Mouse (Mus musculus) mammary gland, adult 2 months (tissue): Measurements from ENCODE around the gene Rbp1. TPM values are rescaled to one million over a fixed set of nuclear protein-coding genes. Genes with fewer than 3 reads are reported as not detected.

ENCODE experiments used
- polyA plus RNA-seq: library from polyadenylated mRNA; depleted of rRNA; stranded (reverse); fragments of >200 nt; gene quantifications from 2 replicates; pipeline ENCODE4 v1.2.3, GENCODE M21; 2012; ENCODE audit warnings: low replicate concordance; rRNA removed

Rbp1 gene
- polyA plus RNA-seq = 6.7 and 7.6 TPM in 2 replicates

DNA sequence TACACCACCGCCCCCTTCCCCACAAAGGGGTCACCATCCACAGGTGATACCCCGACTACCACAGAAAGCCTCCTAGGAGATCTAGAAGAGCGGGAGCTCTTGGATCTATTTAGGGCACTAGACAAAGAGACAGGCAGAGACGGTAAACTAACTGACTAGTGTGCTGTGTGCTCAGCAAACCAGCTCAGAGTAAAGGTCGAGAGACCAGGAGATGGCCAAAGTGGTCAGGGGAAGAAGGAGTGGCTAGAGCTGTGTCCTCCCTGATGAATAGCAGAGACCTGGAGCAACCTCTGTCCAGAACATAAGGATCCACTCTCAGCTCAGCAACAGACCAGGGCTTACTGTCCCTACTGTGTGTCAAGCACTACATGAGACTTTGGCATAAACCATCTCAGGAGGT lies at the start of gene Rbp1:
Gene Rbp1 (plus strand): TSS at position 306 of the 400 bp plus-strand sequence.

GRCm38 (mm10) chr9:98485815-98486214 lies 63.1 kb downstream of the Rbp1 start, which contains the start of gene Rbp2:
Gene Rbp2 (plus strand): TSS chr9:98486115.

Other genes starting within 250 kb of the Rbp1 start
- 19.2 and 20.2 TPM in 2 replicates for gene Nmnat3, start 135.5 kb upstream of the Rbp1 start, polyA plus RNA-seq
- gene Rbp2, start 63.2 kb downstream of the Rbp1 start, polyA plus RNA-seq = 0.23 TPM in 1 of 2 replicates, not detected in the other
- 17.7 and 38.7 TPM in 2 replicates for gene Copb2, start 140.8 kb downstream of the Rbp1 start, polyA plus RNA-seq
- gene Mrps22, start 178.7 kb downstream of the Rbp1 start, polyA plus RNA-seq = 14.4 and 19.9 TPM in 2 replicates